Mouse (Mus musculus): ENCODE measurements at regions not wholly inside any gene's neighbourhood (a gene's known extent, or its start where the extent isn't known, plus 50 kb on each side); places are given as distances from the start of the nearest gene placed in this dataset.

DNA sequence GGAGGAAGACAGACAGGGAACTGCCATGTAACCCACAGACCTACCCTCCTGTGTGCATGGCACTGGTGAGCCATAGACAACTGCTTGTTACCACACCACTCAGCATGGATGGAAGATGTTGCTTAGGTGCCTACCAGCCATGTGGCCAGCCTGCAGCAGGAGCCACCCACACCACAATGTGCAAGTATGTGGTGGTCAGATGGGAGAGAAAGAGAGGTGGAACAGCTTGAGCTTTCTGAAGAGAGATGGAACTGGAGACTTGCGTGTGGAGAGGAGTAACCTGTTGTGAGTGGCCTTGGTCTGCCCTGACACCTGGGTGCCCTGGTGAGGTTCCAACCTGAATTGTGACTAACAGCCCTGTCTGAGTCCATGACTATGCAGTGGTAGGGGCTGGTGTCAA is 50.4 kb upstream of the Nkx2-2 start:
- TF ChIP-seq ZC3H11A (IDR thresholded peaks at IDR 0.05; ENCODE audit: low read depth, low read length), result no peak
- no peak for TF ChIP-seq KAT2A (IDR thresholded peaks at IDR 0.05; ENCODE audit: insufficient replicate concordance, low read length)
- no peak for TF ChIP-seq RAD21 (IDR thresholded peaks at IDR 0.05; ENCODE audit: low read depth, low read length)
- TF ChIP-seq CTCF (conservative IDR thresholded peaks at IDR 0.05 in 1 of 2, IDR thresholded peaks at IDR 0.05 in 1 of 2; ENCODE audit: low read depth in 2 of 2, low read length in 2 of 2), result no peak
- no peak for TF ChIP-seq JUND (conservative IDR thresholded peaks at IDR 0.05; ENCODE audit: low read depth, low read length)
- TF ChIP-seq POLR2A (IDR thresholded peaks at IDR 0.05; ENCODE audit: low read depth, low read length), result no peak
- no peak for TF ChIP-seq MAX (IDR thresholded peaks at IDR 0.05; ENCODE audit: low read length)
- TF ChIP-seq SMC3 (IDR thresholded peaks at IDR 0.05; ENCODE audit: low read depth, low read length), result no peak
- TF ChIP-seq HCFC1 (IDR thresholded peaks at IDR 0.05; ENCODE audit: low read depth, low read length), result no peak
- TF ChIP-seq NELFE (IDR thresholded peaks at IDR 0.05; ENCODE audit: low read depth, low read length), result no peak
- no peak for TF ChIP-seq ZMIZ1 (IDR thresholded peaks at IDR 0.05; ENCODE audit: low read depth, low read length)
- no peak for TF ChIP-seq MAFK (IDR thresholded peaks at IDR 0.05; ENCODE audit: insufficient replicate concordance, low read length)
- TF ChIP-seq MAZ (IDR thresholded peaks at IDR 0.05; ENCODE audit: low read depth, low read length), result no peak

Measured in CH12.LX (cell line).